Mouse (Mus musculus) splenic B cell, adult 2 months (primary cell): Measurements from ENCODE around the gene Pcsk7.

Experiments
- DNase-seq: peaks from one replicate; pipeline ENCODE4 v3.0.0-alpha.2; 2011; ENCODE audit warnings: low read depth, low spot score
- H3K27me3 ChIP-seq: 2 replicates; pipeline ENCODE4 v1.6.1; 2012; ENCODE audit warnings: mild to moderate bottlenecking, low read length, moderate library complexity, mixed read lengths; ENCODE audit not compliant: control insufficient read depth, poor library complexity, insufficient read depth, severe bottlenecking
- H3K36me3 ChIP-seq: 2 replicates; pipeline ENCODE4 v1.6.1; 2012; ENCODE audit warnings: mild to moderate bottlenecking, low read length, moderate library complexity, mixed read lengths; ENCODE audit not compliant: control insufficient read depth, poor library complexity, insufficient read depth, severe bottlenecking

Pcsk7 gene

DNA sequence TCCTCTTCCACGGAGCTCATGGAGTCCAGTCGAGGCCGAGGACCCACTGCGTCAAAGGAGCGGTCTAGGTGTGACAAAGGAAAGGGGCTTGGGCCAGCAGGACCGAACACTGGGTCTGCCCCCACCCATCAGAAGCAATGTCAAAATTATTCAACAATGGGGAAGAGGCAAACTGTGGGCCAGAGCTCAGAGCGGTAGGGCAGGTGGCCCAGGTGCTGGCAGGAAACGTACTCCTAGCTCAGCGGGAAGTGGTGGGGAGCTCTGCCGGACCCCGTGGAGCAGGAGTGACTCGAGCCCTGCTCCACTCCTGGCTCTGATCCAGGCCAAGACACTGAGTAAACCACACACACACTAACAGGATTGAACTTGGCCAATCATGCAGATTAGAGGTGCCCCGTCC lies 39.4 kb downstream of the Pcsk7 start:
- Histone ChIP-seq H3K27me3 (no peaks in the 10 kb centered on the region), H3K36me3 (peaks cover 17% of the 10 kb centered on the region)
- peak; percentile 38 for DNase-seq

DNA sequence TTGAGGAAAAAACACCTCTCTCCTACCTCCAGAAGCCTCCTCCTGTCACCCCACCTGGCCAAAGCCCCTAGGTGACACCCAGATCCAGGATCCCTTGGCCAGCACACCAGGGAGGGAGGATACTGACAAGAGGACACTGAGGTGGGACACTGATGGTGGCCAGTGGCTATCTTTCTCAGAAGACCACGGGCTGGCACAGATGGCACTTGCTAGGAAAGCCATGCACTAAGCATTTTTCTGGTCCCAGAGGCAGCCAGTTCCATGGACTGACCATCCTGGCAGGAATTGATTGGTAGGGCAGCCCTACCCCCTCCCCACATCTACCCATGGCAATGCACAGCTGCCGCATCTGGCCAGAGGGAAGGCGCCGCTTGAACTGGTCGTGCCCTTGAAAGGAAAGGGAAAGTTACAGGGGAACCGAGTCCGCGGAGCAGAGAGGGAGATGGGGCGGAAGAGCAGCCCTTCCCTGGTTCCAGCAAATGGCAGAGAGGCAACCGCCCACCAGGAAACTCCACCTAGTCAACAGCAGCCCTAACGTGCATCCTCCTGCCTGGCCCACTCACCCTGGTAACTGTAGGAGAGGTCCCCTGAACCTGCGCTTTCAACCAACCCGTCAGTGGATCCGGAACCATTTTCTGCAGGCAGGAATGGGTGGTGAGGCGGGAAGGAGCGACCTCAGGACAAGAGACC lies 40.0 kb downstream of the Pcsk7 start:
- no peak for DNase-seq
- Histone ChIP-seq H3K36me3 (peaks cover 19% of the 10 kb centered on the region), H3K27me3 (no peaks in the 10 kb centered on the region)

DNA sequence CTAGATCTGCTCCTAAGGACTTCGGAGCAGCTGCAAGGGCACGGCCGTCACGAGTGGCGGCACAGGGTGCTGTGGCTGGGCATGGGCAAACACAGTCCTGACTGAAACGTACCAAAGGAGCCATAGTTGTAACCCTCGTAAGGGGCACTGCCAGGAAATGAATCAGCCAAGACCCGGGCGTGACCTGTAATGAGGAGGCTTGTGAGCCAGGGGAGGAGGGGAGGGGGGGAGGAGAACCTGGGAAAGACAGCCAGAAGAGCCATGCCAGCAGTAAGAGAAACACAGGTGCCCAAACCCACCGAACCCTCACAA lies 40.5 kb downstream of the Pcsk7 start:
- H3K27me3 ChIP-seq, result no peaks in the 10 kb centered on the region
- DNase-seq, result no peak
- H3K36me3 ChIP-seq, result peaks cover 15% of the 10 kb centered on the region

DNA sequence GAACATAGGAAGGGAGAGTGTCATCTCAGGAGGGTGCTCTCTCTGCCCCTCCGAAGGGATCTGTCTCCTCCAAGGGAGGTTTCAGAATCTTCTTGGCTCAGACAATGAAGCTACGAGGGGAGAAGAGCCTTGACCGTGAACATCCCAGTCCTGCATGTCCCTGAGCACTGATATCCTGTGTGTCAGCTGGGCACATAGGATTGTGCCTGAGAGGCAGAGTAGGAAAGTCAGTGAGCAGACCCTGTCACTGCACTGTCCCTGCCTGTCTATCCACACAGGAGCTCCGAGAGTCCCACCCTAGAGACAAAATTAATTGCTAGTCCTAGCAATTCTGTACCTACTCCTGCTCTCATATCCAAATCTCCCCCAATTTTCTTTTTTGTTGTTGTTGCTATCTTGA lies 45.8 kb downstream of the Pcsk7 start:
- no peak for DNase-seq
- H3K36me3 ChIP-seq, result peaks cover 7% of the 10 kb centered on the region
- no peaks in the 10 kb centered on the region for H3K27me3 ChIP-seq

DNA sequence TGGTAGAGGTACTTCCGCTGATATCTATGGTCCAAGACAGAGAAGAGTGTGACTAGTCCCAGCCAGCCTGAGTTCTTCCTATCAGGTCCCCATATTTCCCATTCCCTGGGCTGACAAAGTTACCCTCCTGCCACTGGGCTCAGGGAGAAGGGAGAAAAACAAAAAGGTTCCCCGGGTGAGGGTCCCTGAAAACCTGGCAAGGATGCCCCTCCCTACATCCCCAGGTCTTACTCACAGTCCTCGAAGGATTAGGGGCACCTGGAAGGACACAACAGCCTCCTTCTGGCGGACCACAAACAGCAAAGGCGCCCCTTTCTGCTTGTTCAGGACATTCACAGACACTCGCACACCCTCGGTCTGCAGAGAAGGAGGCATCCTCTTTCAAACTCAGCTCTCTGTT lies 46.6 kb downstream of the Pcsk7 start:
- H3K27me3 ChIP-seq, result no peaks in the 10 kb centered on the region
- H3K36me3 ChIP-seq, result peaks cover 7% of the 10 kb centered on the region
- no peak for DNase-seq

DNA sequence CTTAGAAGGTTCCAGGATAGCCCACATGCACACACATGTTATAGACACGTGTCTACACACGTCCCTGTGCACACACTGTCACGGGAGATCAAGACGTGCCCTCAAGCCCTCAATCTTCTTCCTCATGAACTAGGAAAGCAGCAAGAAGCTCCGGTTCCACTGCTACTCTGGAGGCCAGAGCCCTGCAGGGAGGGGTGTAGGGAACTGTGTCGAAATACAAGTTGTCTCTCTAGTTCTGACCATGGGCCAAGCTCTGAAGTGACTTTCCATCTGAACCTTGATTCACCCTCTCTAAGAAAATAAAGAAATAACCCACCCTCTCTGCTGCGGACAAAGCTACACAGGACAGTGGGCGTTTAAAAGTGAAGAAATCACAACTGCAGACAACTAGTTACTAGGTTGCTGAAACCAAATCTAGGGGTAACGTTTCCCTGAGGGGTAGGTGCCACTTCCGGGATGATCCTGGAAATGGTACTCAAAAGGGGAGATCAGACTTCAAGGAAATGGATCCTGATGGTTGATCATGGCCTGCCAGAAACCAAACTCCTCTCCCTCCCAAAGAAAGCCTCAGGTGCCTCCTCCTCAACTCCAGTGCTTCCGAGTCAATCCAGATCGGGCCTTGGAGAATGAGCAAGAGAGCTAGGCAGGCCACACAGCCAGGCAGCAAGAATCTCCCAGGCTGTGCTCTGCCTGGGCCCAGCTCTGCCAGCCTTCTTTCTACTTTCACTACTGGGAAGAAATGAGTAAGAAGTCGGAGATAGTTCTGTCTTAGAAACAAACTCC lies 47.4 kb downstream of the Pcsk7 start:
- DNase-seq, result no peak
- Histone ChIP-seq H3K27me3 (no peaks in the 10 kb centered on the region), H3K36me3 (peaks cover 7% of the 10 kb centered on the region)

DNA sequence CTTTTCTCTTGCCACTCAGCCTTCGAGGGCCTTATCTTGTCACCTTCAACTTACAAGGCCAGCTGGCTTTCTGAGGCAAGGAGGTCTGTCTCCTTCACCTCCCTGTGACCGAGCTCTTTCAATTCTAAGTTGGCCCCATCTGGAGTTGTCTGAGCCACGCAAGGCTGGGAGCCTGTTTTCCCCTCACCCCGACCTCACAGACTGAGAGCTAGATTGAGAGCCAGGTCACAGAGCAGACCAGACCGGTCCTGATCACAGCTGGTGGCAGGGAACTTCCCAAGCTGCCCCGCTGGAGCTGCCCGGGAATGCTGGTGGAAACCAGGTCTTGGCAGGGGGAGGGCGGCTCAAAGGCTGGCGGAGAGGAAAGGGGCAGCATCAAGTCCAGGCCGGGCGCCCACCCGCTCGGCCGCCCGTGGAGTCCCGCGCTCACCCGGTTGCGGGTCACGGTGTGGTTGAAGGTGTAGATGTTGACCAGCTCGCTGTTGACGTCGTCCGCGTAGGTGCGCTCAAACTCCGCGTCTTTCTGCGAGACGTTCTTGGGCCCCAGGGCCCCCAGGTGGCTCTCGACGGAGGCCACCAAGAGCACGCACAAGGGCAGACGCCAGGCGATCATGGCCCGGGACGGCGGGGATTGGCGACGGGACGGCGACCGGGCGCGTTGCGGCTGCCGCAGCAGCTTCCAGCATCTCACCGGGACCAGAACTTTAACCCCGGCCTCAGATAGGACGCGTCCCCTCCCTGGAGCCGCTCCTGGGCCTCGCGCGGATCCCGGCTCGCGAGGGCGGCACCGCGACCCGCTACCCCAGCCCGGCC lies 48.2 kb downstream of the Pcsk7 start:
- peak; percentile 66 for DNase-seq
- Histone ChIP-seq H3K36me3 (peaks cover 4% of the 10 kb centered on the region), H3K27me3 (no peaks in the 10 kb centered on the region)

DNA sequence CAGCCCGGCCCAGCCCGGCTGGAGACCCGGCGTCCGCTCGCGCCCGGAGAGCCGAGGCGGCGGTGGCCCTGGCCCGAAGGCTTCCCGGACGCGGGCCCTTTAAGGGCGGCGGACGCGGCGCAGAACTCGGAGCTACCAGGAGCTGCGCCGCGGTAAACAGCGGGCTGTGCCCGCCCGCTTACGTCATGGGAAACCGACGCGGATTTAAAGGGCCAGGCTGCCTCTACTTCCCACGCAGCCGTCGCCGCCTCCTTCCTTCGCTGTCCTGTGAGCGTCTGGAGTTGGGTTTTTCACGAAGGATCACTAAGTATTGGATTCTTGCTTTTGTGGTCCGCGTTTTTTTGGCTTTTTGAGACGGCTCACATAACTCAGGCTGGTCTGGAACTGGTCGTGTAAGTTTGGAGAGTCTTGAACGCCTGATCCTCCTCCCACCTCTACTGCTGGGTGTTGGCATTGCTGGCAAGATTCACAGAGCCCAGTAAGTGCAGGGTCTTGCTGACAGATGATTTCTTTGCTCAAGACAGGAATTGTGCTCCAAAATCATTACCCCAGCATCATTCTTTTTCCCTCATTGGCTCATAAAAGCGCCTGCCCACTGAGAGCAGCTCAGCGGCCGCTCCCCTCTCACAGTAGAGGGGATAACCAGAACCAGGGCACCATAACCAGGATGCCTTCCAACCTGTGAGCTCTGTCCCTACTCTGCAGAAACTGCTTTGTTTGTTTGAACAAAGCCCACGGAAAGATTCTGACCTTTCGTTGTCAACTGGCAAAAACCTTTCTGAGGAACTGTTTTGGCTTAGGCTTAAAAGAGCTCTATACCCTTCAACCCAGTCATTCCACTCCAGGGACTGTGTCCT lies 49.0 kb downstream of the Pcsk7 start, which contains the start of gene Sidt2:
TSS of gene Sidt2 (minus strand) at position 152 of the 857 bp plus-strand sequence.
- peak; percentile 90 for DNase-seq
- Histone ChIP-seq H3K27me3 (no peaks in the 10 kb centered on the region), H3K36me3 (peaks cover 4% of the 10 kb centered on the region; the same call in 1 of the 2 replicates)

DNA sequence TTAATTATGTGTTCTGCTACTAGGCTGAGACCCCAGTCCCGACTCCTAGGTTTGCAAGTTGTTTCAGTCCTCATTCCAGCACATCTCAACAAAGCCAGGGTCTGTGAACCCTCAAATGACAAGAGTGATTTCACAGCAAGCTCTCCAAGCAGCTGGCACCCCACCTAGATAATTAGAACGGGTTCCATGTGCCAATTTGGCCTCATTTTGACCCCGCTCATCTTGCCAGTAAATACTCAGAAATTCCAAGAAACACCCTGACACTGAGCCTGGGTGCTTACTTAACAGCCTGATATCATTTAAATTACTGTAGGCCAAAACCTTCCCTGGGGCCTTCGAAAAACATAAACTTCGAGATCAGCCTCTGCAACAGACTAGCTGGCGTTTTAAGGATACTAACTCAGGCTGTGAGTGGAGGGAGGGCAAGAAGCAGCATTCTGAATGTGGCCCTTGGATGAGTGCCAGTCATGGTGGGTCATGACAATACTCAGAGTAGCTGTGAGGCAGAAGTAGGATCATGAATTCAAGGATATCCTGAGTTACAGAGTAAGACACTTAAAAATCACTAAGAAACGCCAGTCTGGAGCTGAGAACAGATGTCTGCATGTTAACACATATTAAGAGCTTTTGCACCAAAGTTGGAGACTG lies 51.9 kb downstream of the Pcsk7 start:
- H3K36me3 ChIP-seq, result no peaks in the 10 kb centered on the region
- no peaks in the 10 kb centered on the region for H3K27me3 ChIP-seq
- no peak for DNase-seq

DNA sequence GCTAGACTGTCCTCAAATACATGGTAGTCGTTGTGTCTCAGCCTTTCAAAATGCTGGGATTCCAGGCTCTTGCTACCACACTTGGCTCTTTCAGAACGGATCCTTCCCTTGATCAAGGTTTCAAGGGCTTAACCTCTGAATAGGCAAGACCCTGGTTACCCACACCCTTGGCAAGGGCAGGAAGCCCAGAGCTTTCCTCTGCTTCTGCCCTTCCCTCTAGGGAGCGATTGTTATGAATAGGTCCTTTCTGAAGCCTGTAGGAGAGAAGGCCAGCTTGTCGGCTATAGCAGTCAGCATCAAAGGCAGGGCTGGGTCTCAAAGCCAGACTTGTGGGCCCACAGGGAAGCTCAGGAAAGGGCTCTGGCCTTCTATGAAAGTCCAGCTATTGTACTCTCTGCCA lies 52.6 kb downstream of the Pcsk7 start:
- no peaks in the 10 kb centered on the region for H3K36me3 ChIP-seq
- H3K27me3 ChIP-seq, result no peaks in the 10 kb centered on the region
- DNase-seq, result no peak

DNA sequence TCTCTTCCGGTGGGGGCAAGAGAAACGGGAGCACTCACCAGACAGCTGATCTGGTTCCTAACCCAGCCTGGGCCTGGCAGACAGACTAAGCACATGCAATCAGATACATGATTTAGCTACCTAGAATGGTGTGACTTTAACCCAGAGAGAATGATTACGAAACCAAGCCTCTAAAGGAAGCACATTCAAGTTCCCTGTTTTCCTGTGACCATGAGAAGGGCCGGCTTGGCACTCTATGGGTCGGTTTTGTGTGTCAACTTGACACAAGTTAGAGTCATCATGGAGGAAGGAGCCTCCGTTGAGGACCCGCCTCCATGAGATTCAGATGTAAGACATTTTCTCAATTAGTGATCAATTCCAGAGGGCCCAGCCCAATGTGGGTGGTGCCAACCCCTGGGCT lies 53.4 kb downstream of the Pcsk7 start:
- Histone ChIP-seq H3K36me3 (no peaks in the 10 kb centered on the region), H3K27me3 (no peaks in the 10 kb centered on the region)
- no peak for DNase-seq

DNA sequence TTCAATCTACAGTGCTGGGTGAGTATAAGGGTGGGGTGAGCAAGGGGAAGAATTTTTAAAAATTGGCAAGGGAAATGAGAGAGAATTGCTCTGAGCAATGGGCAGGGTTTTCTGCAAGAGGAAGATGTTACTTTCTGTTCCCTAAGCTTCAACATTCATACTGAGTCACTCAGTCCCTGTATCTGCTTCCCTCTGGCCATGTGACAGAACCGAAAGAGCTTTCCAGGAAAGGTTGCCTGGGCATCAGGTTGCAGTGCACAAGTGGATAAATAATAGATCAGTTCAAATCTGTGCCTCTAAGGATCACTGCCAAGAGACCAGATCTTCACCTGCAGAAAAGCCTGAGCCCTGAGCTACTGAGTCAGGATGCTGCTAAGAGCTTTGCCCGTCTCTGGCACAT lies 55.6 kb downstream of the Pcsk7 start:
- Histone ChIP-seq H3K36me3 (no peaks in the 10 kb centered on the region; the same call in 1 of the 2 replicates), H3K27me3 (no peaks in the 10 kb centered on the region)
- peak; percentile 54 for DNase-seq

DNA sequence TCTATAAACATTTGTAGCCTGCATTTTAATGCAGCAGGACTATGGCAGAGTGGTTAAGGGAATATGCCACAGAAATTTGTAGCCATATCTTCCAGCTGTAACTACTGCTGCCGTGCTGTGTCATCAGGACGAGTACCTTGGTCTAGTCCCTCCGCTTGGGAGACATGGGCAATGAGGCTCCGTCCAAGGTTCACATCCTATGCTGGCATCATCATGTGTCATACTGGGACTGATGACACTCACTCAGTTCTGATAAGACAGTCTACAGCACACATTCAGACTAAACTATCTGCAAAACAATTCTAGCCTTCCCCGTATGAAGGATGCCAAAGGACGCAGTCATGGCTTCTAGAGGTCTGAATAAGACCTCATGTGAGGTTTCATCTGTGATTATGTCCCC lies 57.3 kb downstream of the Pcsk7 start:
- no peak for DNase-seq
- Histone ChIP-seq H3K27me3 (no peaks in the 10 kb centered on the region), H3K36me3 (no peaks in the 10 kb centered on the region; the same call in 1 of the 2 replicates)

DNA sequence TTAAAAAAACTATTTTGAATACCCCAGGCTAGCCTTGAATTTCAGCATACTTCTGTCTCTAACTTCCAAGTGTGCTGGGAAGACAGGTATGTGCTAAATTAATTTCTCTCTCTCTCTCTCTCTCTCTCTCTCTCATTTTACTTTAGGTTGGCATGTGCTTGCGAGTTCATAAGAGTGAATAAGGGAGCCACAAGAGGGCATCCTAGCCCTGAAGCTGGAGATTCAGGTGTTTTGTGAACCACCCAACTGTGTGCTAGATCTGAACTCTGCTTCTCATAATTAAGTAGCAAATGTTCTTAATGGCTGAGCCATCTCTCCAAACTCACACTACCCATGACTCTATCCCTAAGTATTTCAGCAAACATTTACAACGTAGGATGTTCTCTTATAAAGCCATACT lies 70.6 kb downstream of the Pcsk7 start:
- peak; percentile 62 for DNase-seq
- Histone ChIP-seq H3K27me3 (no peaks in the 10 kb centered on the region), H3K36me3 (peaks cover 8% of the 10 kb centered on the region; the same call in 1 of the 2 replicates)
